Mouse (Mus musculus): Measurements from ENCODE around the gene Rae1.

Rae1 gene

GRCm38 (mm10) chr2:173027169-173027823 is 27.4 kb downstream of the Rae1 start:
- H3K36me3 ChIP-seq (ENCODE audit: control insufficient read depth, insufficient read depth, low read length, poor library complexity, severe bottlenecking) = peaks cover 9% of the 10 kb centered on the region
- no peak for DNase-seq (ENCODE audit: low read depth, low spot score)
- H3K27me3 ChIP-seq (ENCODE audit: control insufficient read depth, insufficient read depth, low read length, poor library complexity, severe bottlenecking) = no peaks in the 10 kb centered on the region

GRCm38 (mm10) chr2:173027824-173028495 is 28.0 kb downstream of the Rae1 start:
- H3K27me3 ChIP-seq (ENCODE audit: control insufficient read depth, insufficient read depth, low read length, poor library complexity, severe bottlenecking) = no peaks in the 10 kb centered on the region
- peaks cover 11% of the 10 kb centered on the region for H3K36me3 ChIP-seq (ENCODE audit: control insufficient read depth, insufficient read depth, low read length, poor library complexity, severe bottlenecking)
- peak; percentile 72 for DNase-seq (ENCODE audit: low read depth, low spot score)

- no peaks in the 10 kb centered on the region for H3K27me3 ChIP-seq (ENCODE audit: control insufficient read depth, insufficient read depth, low read length, poor library complexity, severe bottlenecking)
- H3K36me3 ChIP-seq (ENCODE audit: control insufficient read depth, insufficient read depth, low read length, poor library complexity, severe bottlenecking) = peaks cover 9% of the 10 kb centered on the region
- DNase-seq (ENCODE audit: low read depth, low spot score) = no peak
These were observed 28.7 kb downstream of the Rae1 start for GRCm38 (mm10) chr2:173028508-173029031.

- peaks cover 12% of the 10 kb centered on the region for H3K36me3 ChIP-seq (ENCODE audit: control insufficient read depth, insufficient read depth, low read length, poor library complexity, severe bottlenecking)
- DNase-seq (ENCODE audit: low read depth, low spot score) = peak; percentile 5
- H3K27me3 ChIP-seq (ENCODE audit: control insufficient read depth, insufficient read depth, low read length, poor library complexity, severe bottlenecking) = no peaks in the 10 kb centered on the region
These were observed 30.8 kb downstream of the Rae1 start for GRCm38 (mm10) chr2:173030591-173031338.

- H3K27me3 ChIP-seq (ENCODE audit: control insufficient read depth, insufficient read depth, low read length, poor library complexity, severe bottlenecking) = no peaks in the 10 kb centered on the region
- H3K36me3 ChIP-seq (ENCODE audit: control insufficient read depth, insufficient read depth, low read length, poor library complexity, severe bottlenecking) = peaks cover 12% of the 10 kb centered on the region
- peak; percentile 30 for DNase-seq (ENCODE audit: low read depth, low spot score)
These were observed 33.6 kb downstream of the Rae1 start for GRCm38 (mm10) chr2:173033531-173033930.

- Histone ChIP-seq H3K27me3 (ENCODE audit: control insufficient read depth, insufficient read depth, low read length, poor library complexity, severe bottlenecking) (no peaks in the 10 kb centered on the region), H3K36me3 (ENCODE audit: control insufficient read depth, insufficient read depth, low read length, poor library complexity, severe bottlenecking) (peaks cover 9% of the 10 kb centered on the region)
- no peak for DNase-seq (ENCODE audit: low read depth, low spot score)
These were observed 35.1 kb downstream of the Rae1 start for GRCm38 (mm10) chr2:173034998-173035397.

GRCm38 (mm10) chr2:173035653-173036052 is 35.7 kb downstream of the Rae1 start:
- peaks cover 9% of the 10 kb centered on the region for H3K36me3 ChIP-seq (ENCODE audit: control insufficient read depth, insufficient read depth, low read length, poor library complexity, severe bottlenecking)
- H3K27me3 ChIP-seq (ENCODE audit: control insufficient read depth, insufficient read depth, low read length, poor library complexity, severe bottlenecking) = no peaks in the 10 kb centered on the region
- no peak for DNase-seq (ENCODE audit: low read depth, low spot score)

- DNase-seq (ENCODE audit: low read depth, low spot score) = no peak
- no peaks in the 10 kb centered on the region for H3K27me3 ChIP-seq (ENCODE audit: control insufficient read depth, insufficient read depth, low read length, poor library complexity, severe bottlenecking)
- H3K36me3 ChIP-seq (ENCODE audit: control insufficient read depth, insufficient read depth, low read length, poor library complexity, severe bottlenecking) = peaks cover 9% of the 10 kb centered on the region
These were observed 36.1 kb downstream of the Rae1 start for GRCm38 (mm10) chr2:173036055-173036454.

- no peaks in the 10 kb centered on the region for H3K27me3 ChIP-seq (ENCODE audit: control insufficient read depth, insufficient read depth, low read length, poor library complexity, severe bottlenecking)
- H3K36me3 ChIP-seq (ENCODE audit: control insufficient read depth, insufficient read depth, low read length, poor library complexity, severe bottlenecking) = peaks cover 9% of the 10 kb centered on the region
- no peak for DNase-seq (ENCODE audit: low read depth, low spot score)
These were observed 36.7 kb downstream of the Rae1 start for GRCm38 (mm10) chr2:173036611-173037010.

GRCm38 (mm10) chr2:173037347-173037746 is 37.4 kb downstream of the Rae1 start:
- no peak for DNase-seq (ENCODE audit: low read depth, low spot score)
- H3K27me3 ChIP-seq (ENCODE audit: control insufficient read depth, insufficient read depth, low read length, poor library complexity, severe bottlenecking) = no peaks in the 10 kb centered on the region
- H3K36me3 ChIP-seq (ENCODE audit: control insufficient read depth, insufficient read depth, low read length, poor library complexity, severe bottlenecking) = peaks cover 9% of the 10 kb centered on the region

GRCm38 (mm10) chr2:173037827-173038607 is 38.1 kb downstream of the Rae1 start:
- no peaks in the 10 kb centered on the region for H3K27me3 ChIP-seq (ENCODE audit: control insufficient read depth, insufficient read depth, low read length, poor library complexity, severe bottlenecking)
- DNase-seq (ENCODE audit: low read depth, low spot score) = no peak
- peaks cover 7% of the 10 kb centered on the region for H3K36me3 ChIP-seq (ENCODE audit: control insufficient read depth, insufficient read depth, low read length, poor library complexity, severe bottlenecking)

- no peaks in the 10 kb centered on the region for H3K27me3 ChIP-seq (ENCODE audit: control insufficient read depth, insufficient read depth, low read length, poor library complexity, severe bottlenecking)
- no peak for DNase-seq (ENCODE audit: low read depth, low spot score)
- peaks cover 4% of the 10 kb centered on the region for H3K36me3 ChIP-seq (ENCODE audit: control insufficient read depth, insufficient read depth, low read length, poor library complexity, severe bottlenecking)
These were observed 39.1 kb downstream of the Rae1 start for GRCm38 (mm10) chr2:173039041-173039440.

- H3K36me3 ChIP-seq (ENCODE audit: control insufficient read depth, insufficient read depth, low read length, poor library complexity, severe bottlenecking) = no peaks in the 10 kb centered on the region; the same call in 1 of the 2 replicates
- no peak for DNase-seq (ENCODE audit: low read depth, low spot score)
- H3K27me3 ChIP-seq (ENCODE audit: control insufficient read depth, insufficient read depth, low read length, poor library complexity, severe bottlenecking) = no peaks in the 10 kb centered on the region
These were observed 40.9 kb downstream of the Rae1 start for GRCm38 (mm10) chr2:173040803-173041202.

- no peak for DNase-seq (ENCODE audit: low read depth, low spot score)
- H3K36me3 ChIP-seq (ENCODE audit: control insufficient read depth, insufficient read depth, low read length, poor library complexity, severe bottlenecking) = no peaks in the 10 kb centered on the region; the same call in 1 of the 2 replicates
These were observed 41.3 kb downstream of the Rae1 start for GRCm38 (mm10) chr2:173041242-173041641.

More at GRCm38 (mm10) chr2:173041242-173041641, 41.3 kb downstream of the Rae1 start:
- H3K27me3 ChIP-seq (ENCODE audit: control insufficient read depth, insufficient read depth, low read length, poor library complexity, severe bottlenecking) = no peaks in the 10 kb centered on the region

All from splenic B cell, adult 2 months (primary cell).